Comparison of ENCODE assay signal across 26 mouse cellular contexts in the genomic region with DNA sequence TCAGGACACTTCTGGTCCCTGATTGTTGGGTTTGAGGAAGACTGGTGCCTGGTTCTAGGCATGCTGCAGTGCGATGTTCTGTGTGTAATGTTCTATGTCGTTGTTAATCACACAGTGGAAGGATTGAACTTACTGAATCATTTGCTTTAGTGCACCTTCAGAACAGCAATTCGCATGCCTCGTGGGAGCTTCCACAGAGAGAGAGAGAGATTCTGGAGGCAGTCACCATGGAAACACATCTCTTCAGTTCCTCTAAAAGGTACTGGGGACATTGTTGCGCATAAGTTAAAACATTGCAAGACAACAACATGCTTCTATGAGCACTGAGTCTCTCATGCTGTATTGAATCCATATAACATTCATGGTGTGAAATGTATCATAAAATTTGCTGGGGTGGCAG. TPM values are rescaled to one million over a fixed set of nuclear protein-coding genes. Genes with fewer than 3 reads are reported as not detected.
A peak's percentile ranks its signal among the peaks of the same experiment; 100 is the strongest.
DNase-seq lines count a peak whose midpoint lies in the region; ATAC-seq and TF ChIP-seq lines count a peak whose summit lies in the region.
"Had no signal": no experiment of that assay in that cellular context is flagged by ENCODE, and none has a peak within 500 bp of the region (broad histone marks: within the 10 kb centered on the region; RNA-seq: fewer than 3 reads in every experiment).

No protein-coding gene starts in this region.

- H3K4me2 ChIP-seq in forebrain, postnatal 0 days (ENCODE audit: low read depth), result no peak overlapping the region
- H3K4me2 ChIP-seq in forebrain, embryonic 14.5 days (ENCODE audit: low read length), result no peak overlapping the region
- no peak overlapping the region for H3K4me2 ChIP-seq in intestine, embryonic 16.5 days (ENCODE audit: low read depth, low read length)
- H3K4me2 ChIP-seq: embryonic facial prominence, embryonic 15.5 days; heart, embryonic 12.5 days; hindbrain, embryonic 15.5 days; limb, embryonic 13.5 days; liver, embryonic 13.5 days; lung, embryonic 14.5 days had no signal

- H3K9me3 ChIP-seq in forebrain, postnatal 0 days (ENCODE audit: low read length), result no peaks in the 10 kb centered on the region
- no peaks in the 10 kb centered on the region for H3K9me3 ChIP-seq in forebrain, embryonic 14.5 days (replicated peaks; ENCODE audit: control insufficient read depth, low read length)
- H3K9me3 ChIP-seq in intestine, embryonic 16.5 days (ENCODE audit: control insufficient read depth, low read length), result no peaks in the 10 kb centered on the region
- H3K9me3 ChIP-seq: embryonic facial prominence, embryonic 15.5 days; heart, embryonic 12.5 days; hindbrain, embryonic 15.5 days; liver, embryonic 13.5 days had no signal

- no peak overlapping the region for H3K4me3 ChIP-seq in forebrain, postnatal 0 days (ENCODE audit: low read depth, low read length)
- H3K4me3 ChIP-seq in forebrain, embryonic 14.5 days (ENCODE audit: low read depth, low read length), result no peak overlapping the region
- H3K4me3 ChIP-seq in intestine, embryonic 16.5 days (ENCODE audit: low read length), result no peak overlapping the region
- H3K4me3 ChIP-seq: embryonic facial prominence, embryonic 15.5 days; gastrocnemius, adult 2 months; heart, embryonic 12.5 days; hindbrain, embryonic 15.5 days; limb, embryonic 13.5 days; liver, embryonic 13.5 days; myocyte had no signal

- no peaks in the 10 kb centered on the region for H3K4me1 ChIP-seq in forebrain, postnatal 0 days (ENCODE audit: insufficient read depth)
- H3K4me1 ChIP-seq in forebrain, embryonic 14.5 days (ENCODE audit: control insufficient read depth, insufficient read depth, low read length), result no peaks in the 10 kb centered on the region; the same call in 1 of the 2 replicates
- no peaks in the 10 kb centered on the region for H3K4me1 ChIP-seq in intestine, embryonic 16.5 days (ENCODE audit: control insufficient read depth, insufficient read depth, low read length)
- H3K4me1 ChIP-seq: heart, embryonic 12.5 days; liver, embryonic 13.5 days had no signal

- H3K27me3 ChIP-seq in forebrain, postnatal 0 days (ENCODE audit: insufficient read depth, low read length), result no peaks in the 10 kb centered on the region
- no peaks in the 10 kb centered on the region for H3K27me3 ChIP-seq in forebrain, embryonic 14.5 days (replicated peaks; ENCODE audit: control insufficient read depth, insufficient read depth, low read length)
- H3K27me3 ChIP-seq in intestine, embryonic 16.5 days (replicated peaks; ENCODE audit: control insufficient read depth, insufficient read depth, low read length), result no peaks in the 10 kb centered on the region
- H3K27me3 ChIP-seq: embryonic facial prominence, embryonic 15.5 days; heart, embryonic 12.5 days; hindbrain, embryonic 15.5 days; limb, embryonic 13.5 days; liver, embryonic 13.5 days had no signal

- peak; percentile 83 for ATAC-seq in forebrain, postnatal 0 days
- no peak for ATAC-seq in forebrain, embryonic 14.5 days
- ATAC-seq in intestine, embryonic 16.5 days, result no peak
- ATAC-seq: activated CD4-positive, CD25-positive, alpha-beta regulatory T cell, adult 4 months had no signal

- WGBS in forebrain, postnatal 0 days, result 60% methylated on average over 5 of the region's 5 CpGs
- 71% methylated on average over 5 of the region's 5 CpGs for WGBS in forebrain, embryonic 14.5 days
- 88% methylated on average over 5 of the region's 5 CpGs for WGBS in intestine, embryonic 16.5 days

- H3K27ac ChIP-seq in forebrain, postnatal 0 days (ENCODE audit: low read depth, low read length), result no peak overlapping the region
- H3K27ac ChIP-seq in forebrain, embryonic 14.5 days (ENCODE audit: low read depth, low read length), result no peak overlapping the region
- H3K27ac ChIP-seq in intestine, embryonic 16.5 days (ENCODE audit: low read length), result no peak overlapping the region
- H3K27ac ChIP-seq: embryonic facial prominence, embryonic 15.5 days; gastrocnemius, adult 2 months; hindbrain, embryonic 15.5 days; limb, embryonic 13.5 days; liver, embryonic 13.5 days had no signal

- H3K9ac ChIP-seq in forebrain, postnatal 0 days, result no peak overlapping the region
- H3K9ac ChIP-seq in forebrain, embryonic 14.5 days (ENCODE audit: low read length), result no peak overlapping the region
- H3K9ac ChIP-seq in intestine, embryonic 16.5 days (ENCODE audit: low read depth, low read length), result no peak overlapping the region
- H3K9ac ChIP-seq: embryonic facial prominence, embryonic 15.5 days; heart, embryonic 12.5 days; hindbrain, embryonic 15.5 days; limb, embryonic 13.5 days; liver, embryonic 13.5 days; lung, embryonic 14.5 days had no signal

- peak; percentile 61 for DNase-seq in forebrain, postnatal 0 days
- no peak for DNase-seq in forebrain, embryonic 14.5 days (ENCODE audit: low spot score)
- DNase-seq in layer of hippocampus, adult 9-11 months, result peak; percentile 23
- DNase-seq in layer of hippocampus, postnatal 25 days (ENCODE audit: extremely low spot score in 1 of 2, low spot score in 1 of 2), result no peak
- peak; percentile 37 to 46 for DNase-seq in right cerebral cortex, adult 2 months (ENCODE audit: low spot score in 2 of 2)
- no peak for DNase-seq in right cerebral cortex, postnatal 4 days
- peak; percentile 68 for DNase-seq in telencephalon, adult 2 months (ENCODE audit: low read depth, low spot score)
- DNase-seq: adrenal gland, postnatal 14 days; cerebellum, adult 11-12 months; cerebellum, postnatal 25 days; gastrocnemius, adult 2 months; heart, postnatal 14 days; kidney, adult 11 months; liver, embryonic 13.5 days; lung, embryonic 14.5 days; lung, postnatal 4 days; spleen, adult 18-20 months; thymus, adult 2 months had no signal

- TF ChIP-seq CTCF in forebrain, postnatal 0 days (IDR thresholded peaks at IDR 0.05; ENCODE audit: low read depth), result no peak

- no peaks in the 10 kb centered on the region for H3K36me3 ChIP-seq in forebrain, postnatal 0 days (ENCODE audit: insufficient read depth)
- no peaks in the 10 kb centered on the region for H3K36me3 ChIP-seq in forebrain, embryonic 14.5 days (ENCODE audit: control insufficient read depth, insufficient read depth, low read length)
- H3K36me3 ChIP-seq in intestine, embryonic 16.5 days (ENCODE audit: control insufficient read depth, insufficient read depth, low read length), result no peaks in the 10 kb centered on the region
- H3K36me3 ChIP-seq: embryonic facial prominence, embryonic 15.5 days; G1E; heart, embryonic 12.5 days; hindbrain, embryonic 15.5 days; limb, embryonic 13.5 days; liver, embryonic 13.5 days had no signal

RNA-seq across cellular contexts. Expression of a gene that starts 20.6 kb away (rescaled TPM):
- total RNA-seq in forebrain, postnatal 0 days (2014; rRNA removed), result 0.77 and 1.2 TPM in 2 replicates
- 2.1 and 3.0 TPM in 2 replicates for polyA plus RNA-seq in forebrain, postnatal 0 days (2015; fragmentation: Nextera tagmentation; extraction: Ambion mirVana)
- polyA plus RNA-seq in forebrain, embryonic 14.5 days (2014; fragmentation: Nextera tagmentation; extraction: Ambion mirVana), result 1.1 and 1.2 TPM in 2 replicates
- 1 to 10 TPM; 2.3 to 3.0 TPM for total RNA-seq in layer of hippocampus, postnatal 25 days (2021)
- polyA plus RNA-seq in intestine, embryonic 16.5 days (2015; fragmentation: Nextera tagmentation; extraction: Ambion mirVana), result 8.4 and 9.0 TPM in 2 replicates
- total RNA-seq: G1E had no signal
- polyA plus RNA-seq: G1E, myocyte had no signal

Comparison
In these comparisons a context has a peak if more than half of its experiments do, and no peak if none do; other contexts are left out.
1. DNase-seq: peak in forebrain, postnatal 0 days (single experiment), layer of hippocampus, adult 9-11 months (single experiment), right cerebral cortex, adult 2 months (2 of 2) and telencephalon, adult 2 months (single experiment); none in forebrain, embryonic 14.5 days (single experiment), layer of hippocampus, postnatal 25 days (0 of 2) and right cerebral cortex, postnatal 4 days (single experiment).